Mouse (Mus musculus) MEL (cell line): ENCODE measurements around the gene Defb36. TPM values are rescaled to one million over a fixed set of nuclear protein-coding genes. Genes with fewer than 3 reads are reported as not detected.

Experiments used
- DNase-seq: peaks from one replicate; pipeline ENCODE4 v3.0.0; 2011; ENCODE audit warnings: low read depth, low spot score
- H3K27ac ChIP-seq: 2 replicates; pipeline ENCODE4 v1.5.1; 2012; ENCODE audit warnings: low read depth, mild to moderate bottlenecking, control low read depth, low read length, moderate library complexity; ENCODE audit not compliant: control insufficient read depth
- H3K27me3 ChIP-seq, 2 experiments: fragments of 150-350 bp in 1 of 2; sonication (generic) in 1 of 2; 2 replicates each; pipeline ENCODE4 v1.6.1; 2012; ENCODE audit warnings: low read length in 2 of 2, mild to moderate bottlenecking in 2 of 2, improper control_type of control experiment in 1 of 2, moderate library complexity in 1 of 2; ENCODE audit not compliant: insufficient read depth in 2 of 2, control insufficient read depth in 1 of 2
- H3K36me3 ChIP-seq, 2 experiments: 2 replicates each; pipeline ENCODE4 v1.6.1; 2012 to 2014; ENCODE audit warnings: low read length in 2 of 2, improper control_type of control experiment in 1 of 2, inconsistent platforms in 1 of 2, mild to moderate bottlenecking in 1 of 2; ENCODE audit not compliant: insufficient read depth in 2 of 2, control insufficient read depth in 1 of 2
- H3K4me1 ChIP-seq, 2 experiments: fragments of 150-350 bp in 1 of 2; sonication (generic) in 1 of 2; 2 replicates each; pipeline ENCODE4 v1.6.1; 2012; ENCODE audit warnings: low read length in 2 of 2, improper control_type of control experiment in 1 of 2, mild to moderate bottlenecking in 1 of 2; ENCODE audit not compliant: insufficient read depth in 2 of 2, control insufficient read depth in 1 of 2
- H3K4me3 ChIP-seq, 2 experiments: fragments of 150-350 bp in 1 of 2; sonication (generic) in 1 of 2; 2 replicates each; pipeline ENCODE4 v1.5.1; 2012; ENCODE audit warnings: low read depth in 2 of 2, low read length in 2 of 2, mild to moderate bottlenecking in 2 of 2, moderate library complexity in 2 of 2, control low read depth in 1 of 2, improper control_type of control experiment in 1 of 2; ENCODE audit not compliant: control insufficient read depth in 1 of 2, insufficient read depth in 1 of 2
- H3K79me2 ChIP-seq: 2 replicates; pipeline ENCODE4 v1.6.1; 2012; ENCODE audit warnings: mild to moderate bottlenecking, low read length, moderate library complexity; ENCODE audit not compliant: control insufficient read depth, poor library complexity, insufficient read depth
- H3K9ac ChIP-seq: 2 replicates; pipeline ENCODE4 v1.6.1; 2012; ENCODE audit warnings: low read depth, mild to moderate bottlenecking, control low read depth, low read length, moderate library complexity; ENCODE audit not compliant: control insufficient read depth, poor library complexity, severe bottlenecking
- H3K9me3 ChIP-seq: fragments of 150-350 bp; sonication (generic); replicated peaks from 2 replicates; pipeline ENCODE4 v1.6.1; 2012; ENCODE audit warnings: mild to moderate bottlenecking, low read length, improper control_type of control experiment, moderate library complexity; ENCODE audit not compliant: insufficient read depth
- CHD2 ChIP-seq: IDR thresholded peaks from 2 replicates; pipeline ENCODE4 v1.6.1; 2011; ENCODE audit warnings: low read length, improper control_type of control experiment
- CTCF ChIP-seq, 3 experiments: IDR thresholded peaks in 2 of 3; conservative IDR thresholded peaks in 1 of 3; 2 replicates each; pipeline ENCODE4 v1.5.1; 2011 to 2012; ENCODE audit warnings: low read length in 3 of 3, low read depth in 2 of 3, mild to moderate bottlenecking in 2 of 3, improper control_type of control experiment in 1 of 3, inconsistent platforms in 1 of 3, mixed read lengths in 1 of 3, moderate library complexity in 1 of 3; ENCODE audit not compliant: control insufficient read depth in 1 of 3, insufficient read depth in 1 of 3, poor library complexity in 1 of 3, severe bottlenecking in 1 of 3
- GATA1 ChIP-seq: IDR thresholded peaks from 2 replicates; pipeline ENCODE4 v1.6.1; 2011; ENCODE audit warnings: low read depth, low read length, improper control_type of control experiment
- HCFC1 ChIP-seq: IDR thresholded peaks from 2 replicates; pipeline ENCODE4 v1.6.1; 2012; ENCODE audit warnings: low read depth, mild to moderate bottlenecking, inconsistent platforms, low read length, improper control_type of control experiment, moderate library complexity
- JUND ChIP-seq: IDR thresholded peaks from 2 replicates; pipeline ENCODE4 v1.6.1; 2011; ENCODE audit warnings: low read depth, mild to moderate bottlenecking, improper control_type of control experiment, low read length
- MAFK ChIP-seq: IDR thresholded peaks from 2 replicates; pipeline ENCODE4 v1.6.1; 2011; ENCODE audit warnings: low read depth, mild to moderate bottlenecking, low read length, improper control_type of control experiment, borderline replicate concordance
- MAX ChIP-seq: IDR thresholded peaks from 2 replicates; pipeline ENCODE4 v1.6.1; 2011; ENCODE audit warnings: low read length, improper control_type of control experiment
- MXI1 ChIP-seq: IDR thresholded peaks from 2 replicates; pipeline ENCODE4 v1.6.1; 2011; ENCODE audit warnings: mild to moderate bottlenecking, low read depth, low read length, improper control_type of control experiment
- MYC ChIP-seq: IDR thresholded peaks from 2 replicates; pipeline ENCODE4 v1.6.1; 2011; ENCODE audit warnings: low read depth, mild to moderate bottlenecking, low read length, improper control_type of control experiment, moderate library complexity
- NRF1 ChIP-seq: IDR thresholded peaks from 2 replicates; pipeline ENCODE4 v1.6.1; 2014; ENCODE audit warnings: low read depth, mild to moderate bottlenecking, inconsistent platforms, low read length, improper control_type of control experiment, moderate library complexity; ENCODE audit not compliant: poor library complexity, insufficient read depth, severe bottlenecking
- POLR2AphosphoS2 ChIP-seq: IDR thresholded peaks from 2 replicates; pipeline ENCODE4 v1.6.1; 2011; ENCODE audit warnings: low read length, improper control_type of control experiment
- POLR2AphosphoS5 ChIP-seq: IDR thresholded peaks from 2 replicates; pipeline ENCODE4 v1.6.1; 2012; ENCODE audit warnings: low read depth, borderline replicate concordance, mild to moderate bottlenecking, inconsistent platforms, low read length, moderate library complexity, mixed read lengths
- RAD21 ChIP-seq: IDR thresholded peaks from 2 replicates; pipeline ENCODE4 v1.6.1; 2011; ENCODE audit warnings: mild to moderate bottlenecking, low read depth, low read length, improper control_type of control experiment
- RCOR1 ChIP-seq: IDR thresholded peaks from 2 replicates; pipeline ENCODE4 v1.6.1; 2012; ENCODE audit warnings: low read depth, mild to moderate bottlenecking, inconsistent platforms, low read length, improper control_type of control experiment
- SIN3A ChIP-seq: IDR thresholded peaks from 2 replicates; pipeline ENCODE4 v1.6.1; 2012; ENCODE audit warnings: low read length, improper control_type of control experiment, inconsistent platforms
- SMC3 ChIP-seq: IDR thresholded peaks from 2 replicates; pipeline ENCODE4 v1.6.1; 2011; ENCODE audit warnings: low read depth, low read length, improper control_type of control experiment
- TAL1 ChIP-seq: IDR thresholded peaks from 2 replicates; pipeline ENCODE4 v1.6.1; 2012; ENCODE audit warnings: mild to moderate bottlenecking, inconsistent platforms, low read length, moderate library complexity, mixed read lengths
- TCF12 ChIP-seq: IDR thresholded peaks from 2 replicates; pipeline ENCODE4 v1.6.1; 2014; ENCODE audit warnings: low read depth, mild to moderate bottlenecking, inconsistent platforms, low read length, improper control_type of control experiment, moderate library complexity
- UBTF ChIP-seq: IDR thresholded peaks from 2 replicates; pipeline ENCODE4 v1.6.1; 2012; ENCODE audit warnings: low read depth, mild to moderate bottlenecking, inconsistent platforms, low read length, improper control_type of control experiment, moderate library complexity, borderline replicate concordance; ENCODE audit not compliant: insufficient read depth
- ZKSCAN1 ChIP-seq: IDR thresholded peaks from 2 replicates; pipeline ENCODE4 v1.6.1; 2012; ENCODE audit warnings: low read depth, mild to moderate bottlenecking, inconsistent platforms, low read length, improper control_type of control experiment, moderate library complexity
- ZMIZ1 ChIP-seq: IDR thresholded peaks from 2 replicates; pipeline ENCODE4 v1.6.1; 2012; ENCODE audit warnings: low read depth, mild to moderate bottlenecking, inconsistent platforms, low read length, improper control_type of control experiment, moderate library complexity
- ZNF384 ChIP-seq: IDR thresholded peaks from 2 replicates; pipeline ENCODE4 v1.6.1; 2012; ENCODE audit warnings: low read depth, mild to moderate bottlenecking, inconsistent platforms, low read length, improper control_type of control experiment
- polyA plus RNA-seq, 2 experiments: library from polyadenylated mRNA; stranded (reverse) in 1 of 2; unstranded in 1 of 2; fragments of >175 nt in 1 of 2; fragments of >200 nt in 1 of 2; gene quantifications; 2 replicates each; pipeline versions ENCODE4 v1.2.1 to v1.2.4; 2012; ENCODE audit warnings: low replicate concordance in 2 of 2, low read depth in 1 of 2; ENCODE audit not compliant: insufficient read length in 2 of 2, insufficient read depth in 1 of 2, missing spikeins in 1 of 2
- total RNA-seq: library from RNA; depleted of rRNA; stranded (reverse); fragments of 300-350 nt; gene quantifications from 2 replicates; pipeline ENCODE4 v1.2.3, GENCODE M21; 2012

The Defb36 gene
- total and polyA plus RNA-seq, 3 experiments: not detected

GRCm38 (mm10) chr2:152616470-152616869, 12.3 kb downstream of the Defb36 start:
- no peak overlapping the region for H3K4me3 ChIP-seq
- H3K79me2 ChIP-seq: no peaks in the 10 kb centered on the region
- H3K27ac ChIP-seq: no peak overlapping the region
- H3K27me3 ChIP-seq: peaks cover 0 to 1% of the 10 kb centered on the region in 2 experiments; a peak in 1 of 4 replicates
- H3K36me3 ChIP-seq: no peaks in the 10 kb centered on the region
- DNase-seq: peak; percentile 24
- no peaks in the 10 kb centered on the region for H3K9me3 ChIP-seq
- H3K4me1 ChIP-seq: no peaks in the 10 kb centered on the region; a peak in 1 of 4 replicates
- no peak overlapping the region for H3K9ac ChIP-seq
- TF ChIP-seq ZMIZ1 (no peak), MAFK (no peak), POLR2AphosphoS5 (no peak), NRF1 (no peak), CHD2 (no peak), UBTF (no peak), ZNF384 (no peak), MXI1 (no peak), JUND (no peak), RAD21 (no peak), TCF12 (no peak), SIN3A (no peak), RCOR1 (no peak), ZKSCAN1 (no peak), HCFC1 (no peak), MAX (no peak)

GRCm38 (mm10) chr2:152617374-152617773, 13.2 kb downstream of the Defb36 start:
- H3K27ac ChIP-seq: no peak overlapping the region
- H3K9ac ChIP-seq: no peak overlapping the region
- H3K36me3 ChIP-seq: no peaks in the 10 kb centered on the region
- H3K79me2 ChIP-seq: no peaks in the 10 kb centered on the region
- TF ChIP-seq RAD21 (peak; percentile 25), GATA1 (no peak), POLR2AphosphoS2 (no peak), POLR2AphosphoS5 (no peak), CTCF (IDR thresholded peaks at IDR 0.05 in 2 of 3, conservative IDR thresholded peaks at IDR 0.05 in 1 of 3; ENCODE audit: control insufficient read depth in 1 of 3, insufficient read depth in 1 of 3, low read depth in 2 of 3, low read length in 3 of 3, poor library complexity in 1 of 3, severe bottlenecking in 1 of 3) (peak; percentile 12 to 62 (median 59); a peak in 4 of 6 replicates), ZNF384 (no peak), MYC (0 out of 2 replicates have a peak, but pooled peaks have one; percentile 47), ZKSCAN1 (no peak), SMC3 (peak; percentile 44), TAL1 (no peak)
- TF ChIP-seq, all 39 proteins: peak for 4
- no peak overlapping the region for H3K4me3 ChIP-seq
- H3K4me1 ChIP-seq: no peaks in the 10 kb centered on the region; a peak in 1 of 4 replicates
- DNase-seq: peak; percentile 72
- H3K9me3 ChIP-seq: no peaks in the 10 kb centered on the region
- peaks cover 0 to 1% of the 10 kb centered on the region in 2 experiments; a peak in 1 of 4 replicates for H3K27me3 ChIP-seq
